Mouse (Mus musculus) small intestine, adult 2 months (tissue): Measurements from ENCODE around the gene Ttc22. TPM values are rescaled to one million over a fixed set of nuclear protein-coding genes. Genes with fewer than 3 reads are reported as not detected.

Experiments used
- H3K27ac ChIP-seq: fragments of 200-500 bp; 2 replicates; pipeline ENCODE4 v1.5.1; 2012; ENCODE audit warnings: low read depth, low read length, control low read depth, inconsistent platforms; ENCODE audit not compliant: insufficient read depth
- H3K27me3 ChIP-seq: fragments of 200-500 bp; 2 replicates; pipeline ENCODE4 v1.6.1; 2012; ENCODE audit warnings: mild to moderate bottlenecking, moderate library complexity, low read length, inconsistent platforms; ENCODE audit not compliant: control insufficient read depth, insufficient read depth
- H3K36me3 ChIP-seq: fragments of 200-500 bp; 2 replicates; pipeline ENCODE4 v1.6.1; 2012; ENCODE audit warnings: mild to moderate bottlenecking, low read length, control low read depth, inconsistent platforms; ENCODE audit not compliant: control insufficient read depth, insufficient read depth
- H3K4me1 ChIP-seq: fragments of 200-500 bp; 2 replicates; pipeline ENCODE4 v1.6.1; 2012; ENCODE audit warnings: low read length, inconsistent platforms, mixed read lengths; ENCODE audit not compliant: control insufficient read depth, insufficient read depth, insufficient read length
- H3K4me3 ChIP-seq: fragments of 200-500 bp; 2 replicates; pipeline ENCODE4 v1.5.1; 2012; ENCODE audit warnings: low read depth, mild to moderate bottlenecking, control low read depth, inconsistent platforms, low read length, moderate library complexity
- CTCF ChIP-seq: fragments of 200-500 bp; IDR thresholded peaks from 2 replicates; pipeline ENCODE4 v1.5.1; 2012; ENCODE audit warnings: low read depth, mild to moderate bottlenecking, control low read depth, inconsistent platforms, low read length, moderate library complexity, mixed read lengths; ENCODE audit not compliant: insufficient replicate concordance, insufficient read length; ENCODE audit errors: extremely low read depth
- POLR2A ChIP-seq: fragments of 200-500 bp; IDR thresholded peaks from 2 replicates; pipeline ENCODE4 v1.6.1; 2012; ENCODE audit warnings: low read depth, mild to moderate bottlenecking, control low read depth, inconsistent platforms, low read length, moderate library complexity
- WGBS: fragments of 180-500 bp; shearing (Covaris S2); methylation state at CpG from one replicate; pipeline ENCODE4 v1.1.7; 2018; 5-methylcytosine and 5-hydroxymethylcytosine counted together
- polyA plus RNA-seq: library from polyadenylated mRNA; depleted of rRNA; stranded (reverse); fragments of >200 nt; gene quantifications from 2 replicates; pipeline ENCODE4 v1.2.3, GENCODE M21; 2012

The Ttc22 gene
- polyA plus RNA-seq, 1 experiment, result 112 TPM

DNA sequence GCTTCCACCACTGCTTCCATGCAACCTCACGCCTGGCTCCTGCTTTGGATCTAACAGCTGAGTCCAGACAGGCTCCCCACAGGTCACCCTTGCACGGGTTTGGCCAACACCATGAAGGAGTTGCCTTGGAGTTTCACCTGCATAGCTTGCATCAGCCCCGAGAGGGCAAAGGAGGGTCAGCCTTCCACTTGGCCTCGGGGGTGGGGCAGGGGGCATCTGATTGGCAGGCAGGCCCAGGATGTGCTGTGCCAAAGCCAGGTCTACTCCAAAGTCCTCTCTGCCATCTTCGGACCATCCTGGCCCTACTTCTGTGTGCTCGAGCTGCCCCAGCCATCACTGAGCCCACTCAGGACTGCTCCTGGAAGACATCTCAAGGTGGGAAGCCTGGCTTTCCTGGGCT, 35.2 kb upstream of the Ttc22 start:
- Histone ChIP-seq H3K4me3 (no peak overlapping the region), H3K36me3 (peaks cover 46% of the 10 kb centered on the region), H3K27me3 (no peaks in the 10 kb centered on the region), H3K4me1 (peaks cover 7% of the 10 kb centered on the region), H3K27ac (no peak overlapping the region)
- TF ChIP-seq POLR2A, result no peak
- TF ChIP-seq CTCF, result no peak
- 72% methylated on average over 6 of the region's 6 CpGs for WGBS

DNA sequence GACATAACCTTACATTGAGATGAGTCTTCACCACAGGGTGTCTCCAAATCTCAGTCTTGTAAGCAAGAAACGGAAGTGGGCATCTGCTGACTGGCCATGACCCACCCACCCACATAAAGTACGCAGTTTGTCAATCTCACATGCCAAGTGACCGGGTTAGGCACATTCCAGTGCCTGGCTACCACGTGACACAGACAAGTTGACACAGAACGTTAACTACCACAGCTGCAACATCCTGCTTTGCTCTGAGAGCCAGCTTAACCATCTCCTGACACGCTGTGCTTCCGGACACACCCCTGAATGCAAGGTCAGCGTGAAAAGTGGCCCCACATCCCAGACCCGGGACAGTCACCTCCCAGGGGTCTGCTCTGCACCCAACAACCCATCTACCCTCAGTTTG, 32.1 kb upstream of the Ttc22 start:
- WGBS, result 37% methylated on average over 9 of the region's 9 CpGs
- H3K27ac ChIP-seq, result no peak overlapping the region
- H3K27me3 ChIP-seq, result no peaks in the 10 kb centered on the region
- no peak overlapping the region for H3K4me3 ChIP-seq
- H3K4me1 ChIP-seq, result no peaks in the 10 kb centered on the region; the same call in none of the 2 replicates
- H3K36me3 ChIP-seq, result peaks cover 35% of the 10 kb centered on the region
- TF ChIP-seq POLR2A (no peak), CTCF (no peak)

DNA sequence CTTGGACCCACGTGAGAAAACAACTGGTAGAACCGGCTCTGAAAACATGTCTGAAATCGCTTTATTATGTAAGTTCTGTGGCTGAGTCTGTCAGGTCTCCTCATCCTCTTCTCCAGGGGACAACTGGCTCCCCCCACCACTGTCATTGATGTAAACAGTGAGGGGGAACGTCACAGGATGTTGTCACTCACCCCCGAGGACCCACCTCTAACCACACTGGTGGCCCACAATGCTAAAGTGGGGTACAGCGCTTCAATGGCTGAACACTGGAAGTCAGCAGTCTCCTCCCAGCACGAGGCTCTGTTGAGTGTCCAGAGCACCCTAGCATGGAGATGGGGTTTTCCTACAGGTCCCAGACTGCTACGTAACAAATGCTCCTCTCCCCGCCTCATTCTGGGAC, 31.4 kb upstream of the Ttc22 start:
- Histone ChIP-seq H3K4me3 (no peak overlapping the region), H3K4me1 (no peaks in the 10 kb centered on the region; the same call in none of the 2 replicates), H3K27me3 (no peaks in the 10 kb centered on the region), H3K36me3 (peaks cover 30% of the 10 kb centered on the region), H3K27ac (no peak overlapping the region)
- TF ChIP-seq POLR2A (no peak), CTCF (no peak)
- WGBS, result 73% methylated on average over 9 of the region's 9 CpGs

DNA sequence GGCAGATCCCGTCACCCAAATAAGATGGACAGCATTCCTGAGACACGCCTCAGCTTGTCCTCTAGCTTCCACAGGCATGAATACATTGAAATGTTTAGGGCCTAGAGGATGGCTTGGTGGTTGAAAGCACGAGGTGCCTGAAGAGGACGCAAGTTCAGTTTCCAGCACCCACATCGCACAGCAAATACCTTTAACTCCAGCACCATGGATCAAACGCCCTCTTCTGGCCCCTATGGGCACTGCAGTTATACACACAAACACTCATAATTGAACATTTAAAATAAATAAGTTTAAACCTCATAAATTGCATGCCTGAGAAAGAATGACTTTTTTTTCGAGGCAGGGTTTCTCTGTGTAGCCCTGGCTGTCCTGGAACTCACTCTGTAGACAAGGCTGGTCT, 28.6 kb upstream of the Ttc22 start:
- no peak overlapping the region for H3K27ac ChIP-seq
- H3K36me3 ChIP-seq, result peaks cover 5% of the 10 kb centered on the region
- 64% methylated on average over 7 of the region's 7 CpGs for WGBS
- no peak overlapping the region for H3K4me3 ChIP-seq
- no peaks in the 10 kb centered on the region for H3K27me3 ChIP-seq
- H3K4me1 ChIP-seq, result no peaks in the 10 kb centered on the region; the same call in 1 of the 2 replicates
- TF ChIP-seq CTCF (peak; percentile 45; the same call in 1 of the 2 replicates), POLR2A (no peak)

DNA sequence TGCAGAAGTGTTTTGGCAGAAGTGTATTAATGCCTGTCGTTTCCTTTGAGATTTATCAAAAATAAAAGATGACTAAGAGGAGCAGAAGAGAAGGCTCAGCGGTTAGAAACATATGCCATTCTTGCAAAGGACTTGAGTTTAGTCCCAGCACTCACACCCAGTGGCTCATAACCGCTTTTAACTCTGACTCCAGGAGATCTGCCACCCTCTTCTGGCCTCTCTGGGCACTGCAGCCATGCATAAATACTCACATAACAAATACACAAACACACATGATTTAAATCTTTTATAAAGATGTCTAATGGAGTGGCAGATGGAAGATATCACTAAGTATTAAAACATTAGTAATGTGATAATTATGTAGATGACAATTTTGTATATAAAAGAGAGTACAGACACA, 26.0 kb upstream of the Ttc22 start:
- Histone ChIP-seq H3K27me3 (no peaks in the 10 kb centered on the region), H3K4me1 (no peaks in the 10 kb centered on the region), H3K36me3 (no peaks in the 10 kb centered on the region), H3K4me3 (no peak overlapping the region), H3K27ac (no peak overlapping the region)
- 83% methylated on average over 3 of the region's 3 CpGs for WGBS
- TF ChIP-seq CTCF (peak; percentile 41; the same call in 1 of the 2 replicates), POLR2A (no peak)

DNA sequence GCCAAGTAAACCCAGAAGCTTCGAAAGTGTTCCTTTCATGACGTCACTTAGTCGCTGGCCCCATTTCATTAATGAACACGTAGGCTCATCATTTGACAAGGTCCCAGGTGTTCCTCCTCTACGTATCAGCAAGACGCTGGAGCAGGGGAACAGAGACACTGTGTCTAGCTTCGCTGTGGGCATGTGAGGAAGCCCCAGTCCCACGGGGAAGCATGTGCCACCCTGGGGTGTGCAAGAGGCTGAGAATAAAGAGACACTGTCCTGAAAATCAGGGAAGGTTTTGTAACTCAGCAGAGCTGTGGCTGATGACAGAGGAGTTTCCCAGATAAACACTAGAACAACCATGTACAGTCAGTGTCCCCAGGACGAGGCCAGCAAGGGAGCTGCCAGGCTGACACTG, 25.2 kb upstream of the Ttc22 start:
- Histone ChIP-seq H3K4me3 (no peak overlapping the region), H3K36me3 (no peaks in the 10 kb centered on the region), H3K4me1 (no peaks in the 10 kb centered on the region), H3K27me3 (no peaks in the 10 kb centered on the region), H3K27ac (no peak overlapping the region)
- TF ChIP-seq CTCF, result no peak
- TF ChIP-seq POLR2A, result no peak
- WGBS, result 82% methylated on average over 9 of the region's 9 CpGs

DNA sequence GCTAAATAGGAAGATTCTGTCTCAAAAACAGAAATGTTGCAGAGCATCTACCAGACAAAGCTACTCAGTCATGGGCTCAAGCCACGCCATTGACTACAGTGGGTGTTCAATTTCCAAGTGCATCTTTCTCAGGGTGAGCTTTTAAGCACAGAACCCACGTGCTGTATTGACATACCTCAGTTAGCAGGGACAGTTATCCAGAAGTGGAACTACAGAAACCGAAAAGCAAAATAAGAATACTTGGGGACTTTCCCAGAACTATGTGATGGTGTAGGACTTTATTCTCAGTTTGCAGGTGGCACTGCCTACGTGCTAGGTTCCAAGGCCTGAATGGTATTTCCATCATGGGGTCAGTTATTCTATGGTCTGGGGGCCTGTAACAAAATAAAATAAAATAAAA, 24.5 kb upstream of the Ttc22 start:
- no peak overlapping the region for H3K27ac ChIP-seq
- no peaks in the 10 kb centered on the region for H3K27me3 ChIP-seq
- no peaks in the 10 kb centered on the region for H3K4me1 ChIP-seq
- H3K36me3 ChIP-seq, result no peaks in the 10 kb centered on the region
- 83% methylated on average over 4 of the region's 4 CpGs for WGBS
- TF ChIP-seq POLR2A (no peak), CTCF (no peak)
- H3K4me3 ChIP-seq, result no peak overlapping the region
